Mouse (Mus musculus) thymus, adult 2 months (tissue): Measurements from ENCODE around the gene Agps.

ENCODE experiments used
- CTCF ChIP-seq: fragments of 200-500 bp; IDR thresholded peaks from 2 replicates; pipeline ENCODE4 v1.5.1; 2012; ENCODE audit warnings: mild to moderate bottlenecking, control low read depth, low read length, moderate library complexity, borderline replicate concordance; ENCODE audit not compliant: control insufficient read depth, poor library complexity, insufficient read depth; ENCODE audit errors: extremely low read depth
- POLR2A ChIP-seq: fragments of 200-500 bp; IDR thresholded peaks from 2 replicates; pipeline ENCODE4 v1.6.1; 2012; ENCODE audit warnings: mild to moderate bottlenecking, low read length, control low read depth, moderate library complexity; ENCODE audit not compliant: control insufficient read depth, poor library complexity, insufficient read depth; ENCODE audit errors: extremely low read depth

GRCm38 (mm10) chr2:75791561-75792308, 40.2 kb upstream of the Agps start:
- no peak for TF ChIP-seq CTCF
- TF ChIP-seq POLR2A, result no peak
